Mouse (Mus musculus): ENCODE results near the gene Pttg1.

The Pttg1 gene

DNA sequence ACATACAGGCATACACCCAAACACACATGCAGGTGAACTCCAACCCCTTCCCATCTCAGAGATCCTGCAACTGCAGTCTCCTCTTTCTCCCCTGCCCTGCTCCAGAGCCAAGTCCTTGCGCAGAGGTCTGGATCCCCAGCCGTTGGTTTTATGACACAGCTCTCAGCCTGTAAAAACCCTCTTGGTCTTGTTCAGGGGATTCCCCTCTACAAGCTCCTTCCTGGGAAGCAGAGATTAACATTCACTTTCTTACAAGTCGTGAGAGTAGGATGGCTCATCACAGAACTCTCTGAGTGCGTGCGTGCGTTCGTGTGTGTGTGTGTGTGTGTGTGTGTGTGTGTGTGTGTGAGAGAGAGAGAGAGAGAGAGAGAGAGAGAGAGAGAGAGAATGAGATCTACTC lies 15.8 kb downstream of the Pttg1 start:
- DNase-seq (ENCODE audit: low spot score in 2 of 2), result no peak

GRCm38 (mm10) chr11:43408888-43409287 lies 17.2 kb downstream of the Pttg1 start:
- DNase-seq (ENCODE audit: low spot score in 2 of 2), result no peak

DNA sequence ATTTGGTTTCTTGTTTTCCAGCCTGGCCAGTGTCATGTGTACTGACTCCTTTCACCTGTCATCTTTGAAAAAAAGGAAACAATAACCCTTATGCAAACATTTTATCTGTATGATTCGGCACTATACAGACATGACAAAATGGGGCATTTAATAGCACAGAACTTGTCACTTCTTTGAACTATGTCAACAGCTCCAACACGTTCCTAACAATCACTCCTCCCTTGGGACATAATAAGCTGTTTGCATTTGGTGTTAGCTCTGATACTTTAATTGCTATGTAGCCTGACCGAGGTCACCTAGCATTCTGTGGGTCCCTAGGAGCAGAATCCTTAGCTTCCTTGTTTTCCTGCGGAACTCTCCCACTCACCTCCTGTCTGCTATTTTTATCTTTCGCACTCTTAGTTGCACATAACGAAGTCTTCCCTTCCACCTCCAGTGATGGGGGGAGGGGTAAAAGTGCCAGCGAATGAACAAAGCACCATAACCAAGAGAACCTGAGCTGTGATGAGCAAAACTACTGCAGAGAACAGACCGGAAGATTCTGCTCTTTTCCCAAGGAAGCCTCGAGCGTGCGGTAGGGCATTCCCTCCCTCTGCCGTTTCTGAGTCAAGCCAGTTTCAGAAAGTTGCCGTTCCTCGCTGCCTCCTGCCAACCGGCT lies 21.8 kb downstream of the Pttg1 start:
- no peak for DNase-seq (ENCODE audit: low spot score in 2 of 2)

- DNase-seq (ENCODE audit: low spot score in 2 of 2), result no peak
These were observed 25.9 kb downstream of the Pttg1 start for GRCm38 (mm10) chr11:43400131-43400530.

GRCm38 (mm10) chr11:43399297-43399696 lies 26.8 kb downstream of the Pttg1 start:
- DNase-seq (ENCODE audit: low spot score in 2 of 2), result no peak

GRCm38 (mm10) chr11:43396672-43397071 lies 29.4 kb downstream of the Pttg1 start:
- no peak for DNase-seq (ENCODE audit: low spot score in 2 of 2)

DNA sequence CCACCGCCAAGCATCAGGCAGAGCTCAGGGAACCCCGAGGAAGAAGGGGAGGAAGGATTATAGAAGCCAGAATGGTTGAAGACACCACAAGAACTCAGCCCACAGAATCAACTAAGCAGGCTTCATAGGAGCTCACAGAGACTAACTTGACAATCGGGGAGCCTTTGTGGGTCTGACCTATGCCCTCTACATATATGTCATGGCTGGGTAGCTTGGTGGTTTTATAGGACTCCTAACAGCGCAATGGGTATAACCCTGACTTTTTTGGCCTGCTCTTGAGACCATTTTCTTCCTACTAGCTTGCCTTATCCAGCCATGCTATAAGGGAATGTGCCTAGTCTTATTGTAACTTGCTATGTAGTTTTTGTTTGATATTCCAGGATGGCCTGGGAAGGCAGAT lies 29.8 kb downstream of the Pttg1 start:
- DNase-seq (ENCODE audit: low spot score in 2 of 2), result no peak

GRCm38 (mm10) chr11:43395073-43395948 lies 30.7 kb downstream of the Pttg1 start:
- no peak for DNase-seq (ENCODE audit: low spot score in 2 of 2)

- DNase-seq (ENCODE audit: low spot score in 2 of 2), result no peak
These were observed 32.7 kb downstream of the Pttg1 start for GRCm38 (mm10) chr11:43393325-43393724.

DNA sequence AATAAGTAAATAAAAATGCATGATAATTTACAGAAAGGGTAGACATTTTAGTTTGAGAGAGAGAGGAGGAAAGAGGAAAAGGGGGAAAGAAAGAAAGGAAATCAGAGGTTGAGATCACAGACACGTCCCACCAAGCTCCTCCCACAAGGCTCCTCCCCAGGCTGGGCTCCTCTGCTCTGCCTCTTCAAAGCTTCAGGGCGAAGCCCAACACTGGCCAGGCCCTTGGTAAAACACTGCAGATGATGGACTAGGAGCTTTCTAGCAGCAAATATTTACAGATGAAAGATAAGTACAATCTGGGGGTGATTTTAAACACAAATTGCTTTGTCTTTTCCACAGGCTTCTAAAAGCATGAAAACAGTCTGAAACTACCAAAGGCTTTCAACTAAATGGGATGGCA lies 33.3 kb downstream of the Pttg1 start:
- no peak for DNase-seq (ENCODE audit: low spot score in 2 of 2)

DNA sequence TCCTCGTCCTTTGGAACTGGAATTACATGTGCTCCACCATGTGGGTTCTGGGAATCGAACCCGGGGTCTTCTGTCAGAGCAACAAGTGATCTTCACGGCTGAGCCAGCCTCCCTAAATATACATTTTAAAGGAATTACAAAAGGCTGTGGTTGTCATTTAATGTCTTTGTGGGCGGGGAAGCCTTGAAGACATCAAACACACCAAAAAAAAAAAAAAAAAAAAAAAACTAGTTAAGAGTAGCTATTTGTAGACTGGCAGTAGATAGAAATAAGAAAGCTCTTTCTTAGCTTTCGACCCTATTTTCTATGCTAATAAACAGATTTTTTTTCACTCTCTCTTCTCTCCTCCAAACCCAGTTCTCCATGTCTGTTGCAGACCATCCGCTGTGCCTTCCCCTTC lies 36.9 kb downstream of the Pttg1 start:
- peak in 1 of 2 experiments; percentile 8 for DNase-seq (ENCODE audit: low spot score in 2 of 2)

- peak in 1 of 2 experiments; percentile 10 for DNase-seq (ENCODE audit: low spot score in 2 of 2)
These were observed 37.6 kb downstream of the Pttg1 start for GRCm38 (mm10) chr11:43388122-43389097.

- peak in 1 of 2 experiments; percentile 9 for DNase-seq (ENCODE audit: low spot score in 2 of 2)
These were observed 38.8 kb downstream of the Pttg1 start for GRCm38 (mm10) chr11:43387004-43387880.

GRCm38 (mm10) chr11:43385716-43386115 lies 40.3 kb downstream of the Pttg1 start:
- peak; percentile 35 to 49 for DNase-seq (ENCODE audit: low spot score in 2 of 2)

GRCm38 (mm10) chr11:43385055-43385649 lies 40.9 kb downstream of the Pttg1 start:
- DNase-seq (ENCODE audit: low spot score in 2 of 2), result peak; percentile 58 to 65

DNA sequence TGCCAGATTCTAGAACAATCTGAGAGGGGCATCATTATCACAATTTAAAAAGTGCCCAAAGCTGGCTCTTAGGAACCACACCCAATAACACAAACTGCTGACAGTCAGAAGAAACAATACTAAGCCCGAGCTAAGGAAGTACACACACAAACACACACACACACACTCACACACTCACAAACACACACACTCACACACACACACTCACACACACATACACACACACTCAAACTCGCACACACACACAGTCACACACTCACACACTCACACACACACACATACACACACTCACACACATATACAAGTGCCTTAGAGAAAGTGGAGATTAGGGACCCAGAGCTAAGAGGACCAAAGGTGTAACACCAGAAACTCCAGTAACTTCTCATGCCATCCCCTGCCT lies 42.5 kb downstream of the Pttg1 start:
- no peak for DNase-seq (ENCODE audit: low spot score in 2 of 2)

DNA sequence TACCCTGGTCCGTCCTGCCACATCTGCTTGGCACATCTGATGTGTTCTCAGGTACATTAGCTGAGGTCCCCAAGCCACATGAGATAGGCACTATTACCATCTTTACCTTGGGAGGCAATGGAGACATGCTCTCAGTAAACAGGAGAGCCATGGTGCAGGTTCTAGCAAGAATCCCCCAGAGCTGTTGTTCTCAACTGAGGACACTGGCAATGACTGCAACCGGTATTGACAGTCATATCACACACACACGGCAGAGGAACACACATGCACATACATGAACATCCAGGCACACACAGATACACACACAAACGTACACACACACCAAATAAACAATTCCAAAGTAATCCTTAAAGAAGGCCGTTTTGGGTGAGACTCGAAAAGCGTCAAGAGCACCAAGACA lies 45.1 kb downstream of the Pttg1 start:
- no peak for DNase-seq (ENCODE audit: low spot score in 2 of 2)

GRCm38 (mm10) chr11:43379911-43380485 lies 46.1 kb downstream of the Pttg1 start:
- no peak for DNase-seq (ENCODE audit: low spot score in 2 of 2)

DNA sequence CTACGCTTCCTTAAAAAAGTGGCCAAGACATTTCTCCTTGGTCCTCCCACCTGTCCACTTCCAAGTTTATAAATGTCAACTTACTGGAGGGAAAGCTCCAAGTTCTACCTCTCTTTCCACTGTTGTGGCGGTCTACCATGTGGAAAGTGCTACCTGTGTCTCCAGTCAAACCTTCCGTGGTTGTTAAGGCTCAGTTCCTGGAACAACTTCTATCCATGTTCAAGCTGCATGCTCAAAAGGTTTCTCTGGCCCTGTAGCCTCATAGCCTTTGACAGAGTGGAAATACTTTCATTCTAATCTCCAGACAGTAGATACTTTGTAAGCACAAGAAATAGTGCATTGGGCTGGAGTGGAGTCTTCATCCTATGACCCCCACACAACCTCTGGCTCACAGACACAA lies 46.6 kb downstream of the Pttg1 start:
- no peak for DNase-seq (ENCODE audit: low spot score in 2 of 2)

All from right cerebral cortex, postnatal 10 days (tissue).